Mouse (Mus musculus) forelimb bud, embryonic 11.5 days (tissue): ENCODE measurements around the gene Gabrb3.

Experiments used
- DNase-seq: peaks from one replicate; pipeline ENCODE4 v3.0.0-alpha.2; 2012; ENCODE audit warnings: low read depth, low spot score

Gabrb3 gene

DNA sequence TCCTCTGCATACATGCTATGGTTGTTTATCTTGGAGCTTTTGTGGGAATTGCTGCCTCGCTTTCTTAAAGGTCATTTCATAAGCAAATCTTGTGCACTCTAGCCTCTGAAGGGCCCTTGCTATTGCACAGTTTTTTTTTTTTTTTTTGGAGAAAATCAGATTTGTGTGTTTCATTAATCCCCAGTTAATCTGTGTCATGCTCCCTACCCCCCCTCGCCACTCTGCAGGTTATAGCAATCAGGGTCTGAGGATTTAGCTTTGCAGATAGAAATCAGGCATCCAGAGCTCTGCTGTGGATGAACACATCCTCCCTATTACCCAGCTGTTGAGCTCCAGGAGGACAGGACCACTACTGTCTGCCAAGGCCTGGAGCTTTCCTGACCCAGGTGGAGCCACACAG is at the start of gene Gabrb3:
Gabrb3 (plus strand) TSS at position 301 of the 400 bp plus-strand sequence.
- no peak for DNase-seq

- DNase-seq, result peak; percentile 62
Observed at GRCm38 (mm10) chr7:57384112-57384511, 35.4 kb upstream of the Gabrb3 start.

DNA sequence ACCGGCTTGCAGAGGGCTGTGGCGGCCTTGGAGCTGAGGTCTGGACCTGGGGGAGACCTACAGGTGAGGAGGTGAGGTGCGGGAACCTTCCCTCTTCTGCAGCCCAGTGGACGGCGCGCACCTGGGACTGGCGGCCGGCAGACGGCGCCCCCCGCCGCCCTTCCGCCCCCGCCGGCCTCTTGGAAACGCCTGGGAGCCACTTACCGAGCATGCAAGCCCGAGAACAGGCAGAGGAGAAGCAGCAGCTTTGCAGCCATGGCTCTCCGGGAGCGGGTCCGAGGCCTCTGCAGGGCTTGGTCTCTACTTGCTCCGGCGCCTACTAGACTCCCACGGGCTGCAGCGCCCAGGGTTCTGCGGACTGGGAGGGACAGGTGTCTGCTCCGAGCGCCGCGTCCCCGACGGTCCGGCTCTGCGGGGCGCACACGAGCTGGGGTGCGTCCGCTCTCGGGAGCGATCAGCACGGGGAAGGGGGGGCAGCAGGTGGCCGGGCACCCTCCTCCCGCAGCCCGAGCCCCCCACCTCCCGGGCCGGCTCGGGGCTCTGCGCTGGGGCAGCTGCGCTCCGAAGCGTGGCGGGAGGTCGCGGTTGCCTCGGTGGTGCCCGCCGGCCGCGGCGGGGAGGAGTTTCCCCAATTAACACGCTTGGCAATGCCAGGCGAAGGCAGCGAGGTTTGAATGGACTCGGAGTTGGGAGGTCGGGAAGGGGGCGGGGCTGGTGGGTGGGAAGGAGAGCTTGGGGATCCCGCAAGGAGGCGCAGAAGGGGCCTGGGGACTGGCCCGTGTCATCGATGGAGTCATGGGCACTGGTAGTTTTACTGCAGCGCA is 32.8 kb upstream of the Gabrb3 start, which contains the start of gene Gabrg3:
Gabrg3 (minus strand) TSS at position 672 of the 824 bp plus-strand sequence.
- DNase-seq, result no peak

GRCm38 (mm10) chr7:57387341-57387654 is 32.2 kb upstream of the Gabrb3 start:
- DNase-seq, result no peak

GRCm38 (mm10) chr7:57390046-57390445 is 29.4 kb upstream of the Gabrb3 start:
- no peak for DNase-seq

- no peak for DNase-seq
Observed at GRCm38 (mm10) chr7:57393551-57393950, 25.9 kb upstream of the Gabrb3 start.

DNA sequence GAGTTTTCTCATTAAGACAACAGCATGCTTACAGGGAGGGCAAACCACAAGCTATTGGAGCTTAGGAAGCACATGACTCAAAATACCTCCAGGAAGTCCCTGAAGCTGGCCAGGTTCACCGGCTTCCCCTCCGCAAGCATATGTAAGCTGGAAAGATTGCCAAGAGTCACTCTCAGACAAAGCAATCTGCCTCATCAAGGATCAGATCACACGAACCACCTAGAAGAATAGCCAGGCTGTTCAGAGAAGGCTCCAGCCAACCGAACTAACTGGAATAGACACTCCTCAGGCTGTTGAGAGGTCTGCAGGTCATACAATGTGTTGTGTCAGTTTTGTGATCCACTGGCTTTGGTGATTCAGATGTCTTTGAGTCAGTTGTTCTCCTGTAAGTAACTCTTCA is 8.3 kb upstream of the Gabrb3 start:
- no peak for DNase-seq

DNA sequence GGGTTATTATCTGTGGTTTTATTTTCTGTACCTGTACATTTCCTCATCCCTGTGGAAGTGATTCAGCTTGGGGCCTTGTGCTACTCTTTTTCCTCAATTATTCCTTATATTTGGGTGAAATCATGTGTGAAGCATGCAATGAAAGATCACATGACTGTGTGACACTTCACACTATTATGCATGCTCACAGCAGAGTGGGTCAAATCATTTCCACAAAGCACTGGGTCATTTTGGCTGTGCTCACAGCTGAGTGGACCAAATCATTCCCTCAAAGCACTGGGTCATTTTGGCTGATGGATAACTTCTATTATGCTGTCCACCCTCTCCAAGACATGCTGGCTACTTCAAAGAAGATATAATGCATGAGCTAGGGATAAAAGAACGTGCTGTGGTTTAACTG is 6.6 kb upstream of the Gabrb3 start:
- no peak for DNase-seq

DNA sequence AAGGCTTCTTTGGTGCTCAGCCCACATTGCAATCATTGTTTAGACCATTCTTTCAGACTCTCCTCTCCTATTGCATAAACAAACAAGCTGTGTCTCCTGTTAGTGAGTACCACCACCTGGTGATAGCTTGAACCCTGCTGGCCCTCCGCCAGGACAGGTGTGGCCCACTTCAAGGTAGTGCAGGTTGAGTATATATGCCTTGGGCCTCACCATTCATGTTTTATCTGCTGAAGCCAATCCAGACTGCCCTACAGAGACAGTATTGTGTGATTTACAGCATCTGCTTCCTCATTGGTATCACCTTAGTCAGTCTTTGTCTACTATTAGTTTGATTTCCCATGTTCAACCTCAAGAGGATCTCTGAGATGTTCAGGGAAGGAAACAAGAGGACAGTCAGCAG is 1.6 kb downstream of the Gabrb3 start:
- DNase-seq, result no peak

DNA sequence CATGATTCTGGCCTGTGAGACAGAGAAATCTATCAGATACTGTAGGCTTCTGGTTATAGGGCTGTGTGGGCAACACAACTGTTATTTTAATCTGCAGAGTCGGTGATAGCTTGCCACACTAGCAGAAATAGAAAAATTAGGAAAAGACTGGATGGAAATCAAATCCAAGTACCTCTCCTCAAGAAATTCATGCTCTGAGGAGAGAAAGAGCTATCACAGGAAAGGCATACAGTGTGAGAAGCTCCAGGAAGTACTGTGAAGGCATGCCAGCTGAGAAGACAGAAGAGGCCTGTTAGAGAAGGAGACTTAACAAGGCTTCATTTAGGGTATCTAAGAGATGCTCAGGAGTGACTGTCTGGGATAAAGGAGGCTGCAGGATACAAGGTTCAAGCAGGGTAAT is 3.2 kb downstream of the Gabrb3 start:
- no peak for DNase-seq

DNA sequence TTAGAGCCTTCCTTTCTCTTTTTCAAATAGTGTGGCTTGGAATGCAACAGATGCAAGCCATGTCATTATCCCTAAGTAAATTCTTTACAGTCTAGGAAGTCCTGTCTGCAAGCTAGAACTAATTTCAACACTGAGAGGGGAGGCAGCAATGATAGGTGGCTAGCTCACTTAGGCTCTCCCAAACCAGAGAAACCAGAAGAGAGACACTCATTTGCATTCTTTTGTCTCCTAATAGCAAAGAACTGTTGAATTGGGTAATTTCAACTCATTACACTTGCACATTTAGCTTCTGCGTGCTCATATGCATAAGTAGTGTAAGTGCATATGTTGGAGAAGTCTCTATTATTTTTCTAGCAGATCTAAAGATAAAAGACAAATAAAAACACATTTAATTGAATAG is 28.7 kb downstream of the Gabrb3 start:
- DNase-seq, result no peak

GRCm38 (mm10) chr7:57460354-57460753 is 40.9 kb downstream of the Gabrb3 start:
- no peak for DNase-seq

GRCm38 (mm10) chr7:57471316-57471715 is 51.8 kb downstream of the Gabrb3 start:
- DNase-seq, result no peak

DNA sequence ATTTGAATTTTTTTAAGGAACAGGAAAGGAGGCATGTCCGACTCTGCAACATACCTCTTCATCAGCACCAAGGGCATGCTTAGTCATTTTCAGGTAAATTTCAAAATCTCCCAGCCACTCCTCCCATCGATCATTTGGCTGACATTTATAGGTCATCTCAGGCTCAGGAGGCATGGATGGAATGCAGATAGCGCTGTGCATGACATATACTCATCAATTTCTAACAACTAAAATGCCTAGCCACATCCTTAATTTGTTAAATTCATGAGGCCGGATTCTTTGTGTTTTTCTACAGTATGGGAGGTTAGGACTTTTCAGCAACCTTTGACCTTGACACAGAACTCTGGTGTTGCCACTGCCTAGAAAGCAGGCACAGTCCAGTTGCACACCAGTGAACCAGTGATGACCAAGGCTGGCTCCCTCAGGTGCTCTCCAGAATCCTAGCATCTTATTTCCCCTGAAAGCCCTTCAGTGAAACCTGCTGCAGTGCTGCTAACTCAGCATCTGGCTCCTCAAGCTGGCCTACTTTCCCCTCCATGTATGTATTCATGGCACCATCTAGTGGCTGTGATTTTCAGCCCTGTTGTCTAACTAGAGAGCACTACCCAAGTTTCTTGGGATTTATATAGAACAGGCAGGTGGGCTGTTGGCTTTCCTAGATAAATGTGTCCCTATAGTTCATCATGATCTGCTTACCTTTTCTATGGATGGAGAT is 54.5 kb downstream of the Gabrb3 start:
- DNase-seq, result peak; percentile 40

GRCm38 (mm10) chr7:57482896-57483295 is 63.4 kb downstream of the Gabrb3 start:
- peak; percentile 10 for DNase-seq

DNA sequence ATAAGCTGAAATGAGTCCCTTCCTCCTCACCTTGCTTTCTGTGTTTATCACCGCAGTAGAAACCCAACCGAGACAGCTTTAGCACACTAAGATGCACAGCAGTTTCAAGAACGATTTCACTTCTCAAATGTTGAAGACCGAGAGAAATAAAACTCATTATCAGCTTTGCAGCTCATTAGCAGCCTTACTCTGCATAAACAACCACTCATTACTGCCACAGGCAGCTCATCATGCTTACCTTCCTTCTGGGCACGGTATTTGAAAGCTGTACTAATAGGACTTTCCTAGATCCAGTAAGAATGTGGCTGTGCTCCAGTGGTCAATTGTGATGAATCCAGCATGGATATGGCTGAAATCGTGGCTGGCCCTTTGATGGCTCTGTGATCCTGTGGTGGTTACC is 67.4 kb downstream of the Gabrb3 start:
- DNase-seq, result no peak

- DNase-seq, result no peak
Observed at GRCm38 (mm10) chr7:57491795-57492194, 72.3 kb downstream of the Gabrb3 start.

GRCm38 (mm10) chr7:57502809-57503208 is 83.3 kb downstream of the Gabrb3 start:
- DNase-seq, result no peak

GRCm38 (mm10) chr7:57508860-57509632 is 89.6 kb downstream of the Gabrb3 start:
- peak; percentile 19 for DNase-seq

DNA sequence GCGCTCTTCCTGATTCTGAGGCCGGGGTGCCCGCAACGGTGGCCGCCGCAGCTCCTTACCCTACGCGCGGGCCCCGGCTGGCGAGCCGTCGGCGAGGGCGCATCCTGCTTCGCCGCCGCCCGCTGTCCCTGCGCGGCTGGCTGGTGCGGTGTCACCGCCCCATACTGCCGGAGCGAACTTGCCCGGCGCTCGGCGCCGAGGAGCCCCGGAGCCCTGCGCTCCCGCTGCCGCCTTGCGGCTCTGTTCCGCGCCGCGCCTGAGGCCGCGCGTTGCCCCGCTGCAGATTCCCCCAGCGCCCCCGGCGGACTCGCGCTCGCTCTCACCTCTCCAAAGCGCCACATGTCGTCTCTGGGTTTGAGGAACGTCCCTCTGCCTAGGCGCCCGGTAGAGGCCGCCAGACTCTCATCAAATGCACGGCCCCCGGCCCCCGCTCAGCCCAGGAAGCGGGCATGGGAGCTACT is 90.2 kb downstream of the Gabrb3 start, which contains the start of gene Gabra5:
Gabra5 (minus strand) TSS at position 379 of the 461 bp plus-strand sequence.
- peak; percentile 56 for DNase-seq

- no peak for DNase-seq
Observed at GRCm38 (mm10) chr7:57512955-57513354, 93.5 kb downstream of the Gabrb3 start.

GRCm38 (mm10) chr7:57529451-57529850 is 110.0 kb downstream of the Gabrb3 start:
- no peak for DNase-seq
